Mouse (Mus musculus): ENCODE measurements around the gene Rfx4.

- TF ChIP-seq EP300 (optimal IDR thresholded peaks at IDR 0.05) (no peak), CTCF (IDR thresholded peaks at IDR 0.05; ENCODE audit: low read depth) (no peak)
Measured at GRCm38 (mm10) chr10:84910194-84910593, 154.3 kb downstream of the Rfx4 start.
